ENCODE assay signal across 13 mouse cellular contexts in genomic region chr11:88281428-88282119, GRCm38 (mm10). TPM values are rescaled to one million over a fixed set of nuclear protein-coding genes. Genes with fewer than 3 reads are reported as not detected.
DNase-seq lines count a peak whose midpoint lies in the region; ATAC-seq and TF ChIP-seq lines count a peak whose summit lies in the region.
"Had no signal": no experiment of that assay in that cellular context is flagged by ENCODE, and none has a peak within 500 bp of the region (broad histone marks: within the 10 kb centered on the region; RNA-seq: fewer than 3 reads in every experiment).

No protein-coding gene starts in this region.

- TF ChIP-seq CTCF in kidney, adult 2 months (conservative IDR thresholded peaks at IDR 0.05; ENCODE audit: insufficient read depth, insufficient read length, low read depth, low read length), result peak; percentile 37

- no peak for DNase-seq in kidney, adult 2 months
- DNase-seq in kidney, postnatal 14 days, result no peak
- peak; percentile 19 for DNase-seq in thymus, postnatal 14 days
- no peak for DNase-seq in thymus, postnatal 0 days (ENCODE audit: low spot score)
- DNase-seq in frontal cortex, postnatal 10 days (ENCODE audit: low spot score in 2 of 2), result no peak
- DNase-seq in adrenal gland, adult 18-20 months (ENCODE audit: low spot score in 2 of 2), result no peak
- no peak for DNase-seq in layer of hippocampus, adult 11-12 months (ENCODE audit: low spot score)
- DNase-seq: gastrocnemius, postnatal 36 days; kidney, adult 11 months had no signal

- no peak overlapping the region for H3K27ac ChIP-seq in kidney, adult 2 months (ENCODE audit: insufficient read depth, low read depth, low read length)
- peak overlapping the region; percentile 96 for H3K27ac ChIP-seq in hindbrain, embryonic 12.5 days

- no peaks in the 10 kb centered on the region for H3K36me3 ChIP-seq in kidney, adult 2 months (ENCODE audit: control insufficient read depth, insufficient read depth, low read length)
- H3K36me3 ChIP-seq in hindbrain, embryonic 12.5 days, result no peaks in the 10 kb centered on the region

- TF ChIP-seq POLR2A in kidney, adult 2 months (IDR thresholded peaks at IDR 0.05; ENCODE audit: low read depth, low read length), result no peak

- WGBS in kidney, adult 2 months, result 82% methylated on average over 8 of the region's 8 CpGs
- WGBS in hindbrain, embryonic 12.5 days, result 49% methylated on average over 8 of the region's 8 CpGs

- H3K9me3 ChIP-seq in hindbrain, embryonic 12.5 days (replicated peaks), result peaks cover 6% of the 10 kb centered on the region; the same call in 1 of the 2 replicates

- H3K4me2 ChIP-seq in hindbrain, embryonic 12.5 days (replicated peaks), result no peak overlapping the region

- no peak overlapping the region for H3K9ac ChIP-seq in hindbrain, embryonic 12.5 days

- H3K4me1 ChIP-seq in kidney, adult 2 months (ENCODE audit: control insufficient read depth, insufficient read depth, low read length), result peaks cover 6% of the 10 kb centered on the region; the same call in 1 of the 2 replicates
- peaks cover 38% of the 10 kb centered on the region for H3K4me1 ChIP-seq in hindbrain, embryonic 12.5 days

- no peak overlapping the region for H3K4me3 ChIP-seq in kidney, adult 2 months (ENCODE audit: insufficient read depth, low read depth, low read length)
- no peak overlapping the region for H3K4me3 ChIP-seq in hindbrain, embryonic 12.5 days

- no peaks in the 10 kb centered on the region for H3K27me3 ChIP-seq in kidney, adult 2 months (replicated peaks; ENCODE audit: control insufficient read depth, insufficient read depth, low read length)
- H3K27me3 ChIP-seq in hindbrain, embryonic 12.5 days, result no peaks in the 10 kb centered on the region

- no peak for ATAC-seq in hindbrain, embryonic 12.5 days (ENCODE audit: low FRiP score)

RNA-seq across cellular contexts. Expression of gene Ccdc182, which starts 12.3 kb away (rescaled TPM):
- 0.34 and 0.61 TPM in 2 replicates for polyA plus RNA-seq in kidney, adult 2 months (2012; rRNA removed)
- not detected in 2 replicates for polyA plus RNA-seq in thymus, postnatal 0 days (2015; fragmentation: Nextera tagmentation; extraction: Ambion mirVana)
- 3.8 and 4.3 TPM in 2 replicates for polyA plus RNA-seq in hindbrain, embryonic 12.5 days (2016; fragmentation: Nextera tagmentation; extraction: Ambion mirVana)
- not detected for total RNA-seq in adrenal gland, adult 18-20 months (2021)
- total RNA-seq: gastrocnemius, postnatal 36 days; left cerebral cortex, postnatal 10 days; megakaryocyte, adult 5-6 weeks had no signal
- polyA plus RNA-seq: stomach, embryonic 16.5 days had no signal
